Mouse (Mus musculus): ENCODE data around the gene Ktn1.

- TF ChIP-seq GATA1 (IDR thresholded peaks at IDR 0.05; ENCODE audit: borderline replicate concordance, low read length): no peak
- TF ChIP-seq FLI1 (IDR thresholded peaks at IDR 0.05; ENCODE audit: low read length): no peak
Measured at GRCm38 (mm10) chr14:47627360-47627759, 20.9 kb upstream of the Ktn1 start.

Data from megakaryocyte, embryonic 14.5 days (primary cell).